Comparison of ENCODE assay signal across 1 mouse cellular context in genomic region chr4:115095671-115096434, GRCm38 (mm10).
A peak's percentile ranks its signal among the peaks of the same experiment; 100 is the strongest.
TF ChIP-seq lines count a peak whose summit lies in the region.

No protein-coding gene starts in this region.

TF ChIP-seq in MEL, 35 proteins besides CTCF, POLR2A, EP300 and RAD21 (continued from another document):
- TF ChIP-seq ZC3H11A (IDR thresholded peaks at IDR 0.05; ENCODE audit: low read depth, low read length) (no peak), TCF12 (IDR thresholded peaks at IDR 0.05; ENCODE audit: low read depth, low read length) (peak; percentile 99), RCOR1 (IDR thresholded peaks at IDR 0.05; ENCODE audit: low read depth, low read length) (peak; percentile 63; the same call in 1 of the 2 replicates)
